Mouse (Mus musculus) MEL (cell line): ENCODE measurements around the gene Sept9. TPM values are rescaled to one million over a fixed set of nuclear protein-coding genes. Genes with fewer than 3 reads are reported as not detected.

Experiments used
- DNase-seq: peaks from one replicate; pipeline ENCODE4 v3.0.0; 2011; ENCODE audit warnings: low read depth, low spot score
- H3K27ac ChIP-seq: 2 replicates; pipeline ENCODE4 v1.5.1; 2012; ENCODE audit warnings: low read depth, mild to moderate bottlenecking, control low read depth, low read length, moderate library complexity; ENCODE audit not compliant: control insufficient read depth
- H3K27me3 ChIP-seq, 2 experiments: fragments of 150-350 bp in 1 of 2; sonication (generic) in 1 of 2; 2 replicates each; pipeline ENCODE4 v1.6.1; 2012; ENCODE audit warnings: low read length in 2 of 2, mild to moderate bottlenecking in 2 of 2, improper control_type of control experiment in 1 of 2, moderate library complexity in 1 of 2; ENCODE audit not compliant: insufficient read depth in 2 of 2, control insufficient read depth in 1 of 2
- H3K36me3 ChIP-seq, 2 experiments: 2 replicates each; pipeline ENCODE4 v1.6.1; 2012 to 2014; ENCODE audit warnings: low read length in 2 of 2, improper control_type of control experiment in 1 of 2, inconsistent platforms in 1 of 2, mild to moderate bottlenecking in 1 of 2; ENCODE audit not compliant: insufficient read depth in 2 of 2, control insufficient read depth in 1 of 2
- H3K4me1 ChIP-seq, 2 experiments: fragments of 150-350 bp in 1 of 2; sonication (generic) in 1 of 2; 2 replicates each; pipeline ENCODE4 v1.6.1; 2012; ENCODE audit warnings: low read length in 2 of 2, improper control_type of control experiment in 1 of 2, mild to moderate bottlenecking in 1 of 2; ENCODE audit not compliant: insufficient read depth in 2 of 2, control insufficient read depth in 1 of 2
- H3K4me3 ChIP-seq, 2 experiments: fragments of 150-350 bp in 1 of 2; sonication (generic) in 1 of 2; 2 replicates each; pipeline ENCODE4 v1.5.1; 2012; ENCODE audit warnings: low read depth in 2 of 2, low read length in 2 of 2, mild to moderate bottlenecking in 2 of 2, moderate library complexity in 2 of 2, control low read depth in 1 of 2, improper control_type of control experiment in 1 of 2; ENCODE audit not compliant: control insufficient read depth in 1 of 2, insufficient read depth in 1 of 2
- H3K79me2 ChIP-seq: 2 replicates; pipeline ENCODE4 v1.6.1; 2012; ENCODE audit warnings: mild to moderate bottlenecking, low read length, moderate library complexity; ENCODE audit not compliant: control insufficient read depth, poor library complexity, insufficient read depth
- H3K9ac ChIP-seq: 2 replicates; pipeline ENCODE4 v1.6.1; 2012; ENCODE audit warnings: low read depth, mild to moderate bottlenecking, control low read depth, low read length, moderate library complexity; ENCODE audit not compliant: control insufficient read depth, poor library complexity, severe bottlenecking
- H3K9me3 ChIP-seq: fragments of 150-350 bp; sonication (generic); replicated peaks from 2 replicates; pipeline ENCODE4 v1.6.1; 2012; ENCODE audit warnings: mild to moderate bottlenecking, low read length, improper control_type of control experiment, moderate library complexity; ENCODE audit not compliant: insufficient read depth
- CHD1 ChIP-seq: IDR thresholded peaks from 2 replicates; pipeline ENCODE4 v1.6.1; 2012; ENCODE audit warnings: low read depth, mild to moderate bottlenecking, inconsistent platforms, low read length, improper control_type of control experiment
- ELF1 ChIP-seq: IDR thresholded peaks from 2 replicates; pipeline ENCODE4 v1.6.1; 2014; ENCODE audit warnings: low read depth, mild to moderate bottlenecking, inconsistent platforms, low read length, improper control_type of control experiment, moderate library complexity
- ETS1 ChIP-seq: IDR thresholded peaks from 2 replicates; pipeline ENCODE4 v1.6.1; 2012; ENCODE audit warnings: low read depth, mild to moderate bottlenecking, inconsistent platforms, low read length, improper control_type of control experiment, moderate library complexity
- GATA1 ChIP-seq: IDR thresholded peaks from 2 replicates; pipeline ENCODE4 v1.6.1; 2011; ENCODE audit warnings: low read depth, low read length, improper control_type of control experiment
- HCFC1 ChIP-seq: IDR thresholded peaks from 2 replicates; pipeline ENCODE4 v1.6.1; 2012; ENCODE audit warnings: low read depth, mild to moderate bottlenecking, inconsistent platforms, low read length, improper control_type of control experiment, moderate library complexity
- JUND ChIP-seq: IDR thresholded peaks from 2 replicates; pipeline ENCODE4 v1.6.1; 2011; ENCODE audit warnings: low read depth, mild to moderate bottlenecking, improper control_type of control experiment, low read length
- KAT2A ChIP-seq: conservative IDR thresholded peaks from 2 replicates; pipeline ENCODE4 v1.6.1; 2012; ENCODE audit warnings: low read depth, low read length, improper control_type of control experiment, inconsistent platforms
- MAFK ChIP-seq: IDR thresholded peaks from 2 replicates; pipeline ENCODE4 v1.6.1; 2011; ENCODE audit warnings: low read depth, mild to moderate bottlenecking, low read length, improper control_type of control experiment, borderline replicate concordance
- MAX ChIP-seq: IDR thresholded peaks from 2 replicates; pipeline ENCODE4 v1.6.1; 2011; ENCODE audit warnings: low read length, improper control_type of control experiment
- MEF2A ChIP-seq: IDR thresholded peaks from 2 replicates; pipeline ENCODE4 v1.6.1; 2014; ENCODE audit warnings: low read depth, mild to moderate bottlenecking, inconsistent platforms, low read length, improper control_type of control experiment; ENCODE audit not compliant: poor library complexity, insufficient replicate concordance, severe bottlenecking; ENCODE audit errors: extremely low read depth
- NRF1 ChIP-seq: IDR thresholded peaks from 2 replicates; pipeline ENCODE4 v1.6.1; 2014; ENCODE audit warnings: low read depth, mild to moderate bottlenecking, inconsistent platforms, low read length, improper control_type of control experiment, moderate library complexity; ENCODE audit not compliant: poor library complexity, insufficient read depth, severe bottlenecking
- POLR2A ChIP-seq, 2 experiments: IDR thresholded peaks; 2 replicates each; pipeline ENCODE4 v1.6.1; 2011 to 2012; ENCODE audit warnings: low read length in 2 of 2, mild to moderate bottlenecking in 2 of 2, control low read depth in 1 of 2, improper control_type of control experiment in 1 of 2, low read depth in 1 of 2, moderate library complexity in 1 of 2; ENCODE audit not compliant: control insufficient read depth in 1 of 2, insufficient read depth in 1 of 2, poor library complexity in 1 of 2
- POLR2AphosphoS2 ChIP-seq: IDR thresholded peaks from 2 replicates; pipeline ENCODE4 v1.6.1; 2011; ENCODE audit warnings: low read length, improper control_type of control experiment
- RAD21 ChIP-seq: IDR thresholded peaks from 2 replicates; pipeline ENCODE4 v1.6.1; 2011; ENCODE audit warnings: mild to moderate bottlenecking, low read depth, low read length, improper control_type of control experiment
- RCOR1 ChIP-seq: IDR thresholded peaks from 2 replicates; pipeline ENCODE4 v1.6.1; 2012; ENCODE audit warnings: low read depth, mild to moderate bottlenecking, inconsistent platforms, low read length, improper control_type of control experiment
- SMC3 ChIP-seq: IDR thresholded peaks from 2 replicates; pipeline ENCODE4 v1.6.1; 2011; ENCODE audit warnings: low read depth, low read length, improper control_type of control experiment
- TBP ChIP-seq: IDR thresholded peaks from 2 replicates; pipeline ENCODE4 v1.8.0; 2011; ENCODE audit warnings: low read depth, low read length, improper control_type of control experiment
- UBTF ChIP-seq: IDR thresholded peaks from 2 replicates; pipeline ENCODE4 v1.6.1; 2012; ENCODE audit warnings: low read depth, mild to moderate bottlenecking, inconsistent platforms, low read length, improper control_type of control experiment, moderate library complexity, borderline replicate concordance; ENCODE audit not compliant: insufficient read depth
- USF1 ChIP-seq: IDR thresholded peaks from 2 replicates; pipeline ENCODE4 v1.6.1; 2014; ENCODE audit warnings: low read depth, mild to moderate bottlenecking, inconsistent platforms, low read length, improper control_type of control experiment, moderate library complexity
- USF2 ChIP-seq, 2 experiments: IDR thresholded peaks; 2 replicates each; pipeline ENCODE4 v1.6.1; 2011 to 2012; ENCODE audit warnings: improper control_type of control experiment in 2 of 2, low read length in 2 of 2, borderline replicate concordance in 1 of 2, inconsistent platforms in 1 of 2, low read depth in 1 of 2, mild to moderate bottlenecking in 1 of 2; ENCODE audit not compliant: insufficient read depth in 1 of 2
- polyA plus RNA-seq, 2 experiments: library from polyadenylated mRNA; stranded (reverse) in 1 of 2; unstranded in 1 of 2; fragments of >175 nt in 1 of 2; fragments of >200 nt in 1 of 2; gene quantifications; 2 replicates each; pipeline versions ENCODE4 v1.2.1 to v1.2.4; 2012; ENCODE audit warnings: low replicate concordance in 2 of 2, low read depth in 1 of 2; ENCODE audit not compliant: insufficient read length in 2 of 2, insufficient read depth in 1 of 2, missing spikeins in 1 of 2
- total RNA-seq: library from RNA; depleted of rRNA; stranded (reverse); fragments of 300-350 nt; gene quantifications from 2 replicates; pipeline ENCODE4 v1.2.3, GENCODE M21; 2012

Sept9 gene
- total and polyA plus RNA-seq, 3 experiments: 49.7 to 196 (median 163) TPM

GRCm38 (mm10) chr11:117156725-117157124, 42.7 kb upstream of the Sept9 start:
- DNase-seq: no peak
- no peak overlapping the region for H3K9ac ChIP-seq
- H3K27me3 ChIP-seq: no peaks in the 10 kb centered on the region
- H3K36me3 ChIP-seq: peaks cover 0 to 20% of the 10 kb centered on the region in 2 experiments; a peak in 3 of 4 replicates
- H3K4me1 ChIP-seq: peaks cover 9 to 26% of the 10 kb centered on the region in 2 experiments
- H3K27ac ChIP-seq: no peak overlapping the region
- TF ChIP-seq POLR2AphosphoS2: no peak
- no peak for TF ChIP-seq NRF1
- no peak for TF ChIP-seq UBTF
- TF ChIP-seq USF2 (IDR thresholded peaks at IDR 0.05; ENCODE audit: borderline replicate concordance in 1 of 2, insufficient read depth in 1 of 2, low read depth in 1 of 2, low read length in 2 of 2): no peak
- no peak for TF ChIP-seq GATA1
- TF ChIP-seq USF1: no peak
- TF ChIP-seq TBP: no peak
- TF ChIP-seq JUND: no peak
- no peak for TF ChIP-seq HCFC1
- TF ChIP-seq MAFK: no peak
- TF ChIP-seq ELF1: no peak
- H3K79me2 ChIP-seq: no peaks in the 10 kb centered on the region
- H3K9me3 ChIP-seq: no peaks in the 10 kb centered on the region
- H3K4me3 ChIP-seq: no peak overlapping the region

- H3K27ac ChIP-seq: no peak overlapping the region
- TF ChIP-seq KAT2A (no peak), USF1 (no peak), UBTF (no peak), SMC3 (no peak), MAFK (no peak), RCOR1 (no peak), MAX (no peak), NRF1 (no peak), ETS1 (no peak), GATA1 (no peak), USF2 (IDR thresholded peaks at IDR 0.05; ENCODE audit: borderline replicate concordance in 1 of 2, insufficient read depth in 1 of 2, low read depth in 1 of 2, low read length in 2 of 2) (no peak), POLR2A (IDR thresholded peaks at IDR 0.05; ENCODE audit: control insufficient read depth in 1 of 2, insufficient read depth in 1 of 2, low read depth in 1 of 2, low read length in 2 of 2, poor library complexity in 1 of 2) (no peak), HCFC1 (no peak), RAD21 (no peak), CHD1 (no peak), POLR2AphosphoS2 (no peak), TBP (no peak), MEF2A (no peak), JUND (no peak), ELF1 (no peak)
- no peaks in the 10 kb centered on the region for H3K79me2 ChIP-seq
- peaks cover 0 to 5% of the 10 kb centered on the region in 2 experiments; a peak in 3 of 4 replicates for H3K36me3 ChIP-seq
- no peak overlapping the region for H3K9ac ChIP-seq
- peaks cover 0 to 10% of the 10 kb centered on the region in 2 experiments; a peak in 2 of 4 replicates for H3K4me1 ChIP-seq
- no peaks in the 10 kb centered on the region for H3K27me3 ChIP-seq
- DNase-seq: no peak
- H3K4me3 ChIP-seq: no peak overlapping the region
- H3K9me3 ChIP-seq: no peaks in the 10 kb centered on the region
Measured at GRCm38 (mm10) chr11:117158343-117158742, 41.1 kb upstream of the Sept9 start.
